Mouse (Mus musculus) adrenal gland, adult 2 months (tissue): ENCODE data around the gene Asb4. TPM values are rescaled to one million over a fixed set of nuclear protein-coding genes. Genes with fewer than 3 reads are reported as not detected.

ENCODE experiments used
- DNase-seq: peaks from one replicate; pipeline ENCODE4 v3.0.0; 2021
- polyA plus RNA-seq: library from polyadenylated mRNA; depleted of rRNA; stranded (reverse); fragments of >200 nt; gene quantifications from 2 replicates; pipeline ENCODE4 v1.2.3, GENCODE M21; 2012; rRNA removed
- total RNA-seq, 2 experiments: library from RNA; stranded (reverse); gene quantifications; 2 replicates each; pipeline ENCODE4 v1.2.3; 2021

Gene Asb4
- total and polyA plus RNA-seq, 3 experiments, result 1.6 to 2.4 (median 1.8) TPM

DNA sequence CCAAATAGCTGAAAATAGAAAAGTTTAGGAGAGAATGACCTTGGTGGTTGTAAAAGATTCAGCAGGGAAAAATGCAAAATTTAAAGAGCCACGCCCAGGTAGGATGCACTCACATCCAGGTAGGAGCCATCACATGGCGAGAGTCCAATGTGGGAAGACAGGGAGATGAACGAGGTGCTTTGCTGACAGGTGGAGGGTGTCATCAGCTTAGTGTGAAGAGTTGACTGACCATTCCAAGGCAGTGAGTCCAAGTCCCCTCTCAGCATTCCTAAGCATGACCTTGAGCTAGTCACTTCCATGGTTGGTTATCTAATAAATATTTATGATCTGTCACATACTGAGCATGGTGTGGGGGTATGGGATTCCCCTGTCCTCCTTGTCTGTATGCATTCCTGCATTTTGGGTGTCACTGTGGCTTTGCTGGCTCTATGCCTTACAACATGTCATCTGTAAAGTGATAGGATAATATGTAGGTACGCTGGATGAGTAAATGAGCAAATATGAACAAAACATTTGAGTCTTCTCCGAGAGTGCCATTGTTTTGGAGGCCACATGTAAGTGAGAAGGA is 61.2 kb downstream of the Asb4 start:
- DNase-seq, result no peak

DNA sequence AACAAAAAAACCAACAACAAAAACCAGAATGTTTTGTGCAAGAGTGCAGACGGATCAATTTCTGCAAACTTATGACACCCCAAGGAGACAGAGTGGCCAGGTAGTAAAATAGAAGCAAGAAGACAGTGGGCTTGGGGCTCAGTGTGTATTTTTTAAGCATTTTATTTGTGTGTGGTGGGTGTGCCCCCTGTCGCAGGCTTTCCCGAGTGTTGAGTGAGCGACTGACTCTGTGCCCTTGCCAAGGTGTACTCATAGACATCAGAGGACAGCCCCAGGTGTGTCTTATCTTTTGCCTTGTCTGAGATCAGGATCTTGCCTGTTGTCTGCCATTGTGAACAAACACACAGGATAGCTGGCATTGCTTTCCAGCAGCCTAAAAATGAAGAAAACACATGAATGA is 63.8 kb downstream of the Asb4 start:
- no peak for DNase-seq

DNA sequence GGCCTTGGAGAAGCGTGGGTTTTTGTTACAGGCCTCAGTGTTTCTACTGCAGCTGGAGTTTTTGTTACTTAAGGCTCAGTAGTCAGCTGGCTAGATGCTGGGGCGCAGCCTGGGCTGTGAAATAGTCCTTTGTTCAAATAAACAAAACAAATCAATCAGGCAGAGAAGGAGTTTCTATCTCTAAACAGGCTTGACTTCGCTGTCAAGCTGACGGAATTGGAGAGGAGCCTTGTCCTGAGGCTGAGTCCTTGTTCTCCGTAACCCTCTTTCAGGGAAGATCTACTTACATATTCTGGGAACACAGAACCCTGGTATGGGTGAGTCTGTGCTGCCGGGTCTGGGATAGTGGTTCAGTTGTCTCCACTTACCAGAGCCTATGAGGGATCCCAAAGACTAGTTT is 64.4 kb downstream of the Asb4 start:
- no peak for DNase-seq

DNA sequence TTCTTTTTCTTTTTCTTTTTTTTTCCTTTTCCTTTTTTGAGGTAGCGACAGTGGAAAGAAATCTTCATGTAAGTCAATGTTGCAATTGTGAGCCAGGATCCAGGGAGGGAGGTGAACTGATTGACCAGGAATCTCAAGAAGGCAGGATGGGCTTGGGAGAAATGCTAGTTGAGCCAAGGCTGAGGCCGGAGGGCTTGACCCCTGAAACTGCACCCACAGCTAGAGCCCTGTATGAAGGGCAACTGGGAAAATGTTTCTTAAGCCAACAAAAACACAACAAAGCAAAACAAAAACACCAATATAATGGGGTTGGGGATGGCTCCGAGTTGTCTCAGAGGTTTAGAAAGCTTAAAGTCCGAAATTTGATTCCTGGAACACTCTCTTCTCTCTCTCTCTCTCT is 65.2 kb downstream of the Asb4 start:
- DNase-seq, result no peak

DNA sequence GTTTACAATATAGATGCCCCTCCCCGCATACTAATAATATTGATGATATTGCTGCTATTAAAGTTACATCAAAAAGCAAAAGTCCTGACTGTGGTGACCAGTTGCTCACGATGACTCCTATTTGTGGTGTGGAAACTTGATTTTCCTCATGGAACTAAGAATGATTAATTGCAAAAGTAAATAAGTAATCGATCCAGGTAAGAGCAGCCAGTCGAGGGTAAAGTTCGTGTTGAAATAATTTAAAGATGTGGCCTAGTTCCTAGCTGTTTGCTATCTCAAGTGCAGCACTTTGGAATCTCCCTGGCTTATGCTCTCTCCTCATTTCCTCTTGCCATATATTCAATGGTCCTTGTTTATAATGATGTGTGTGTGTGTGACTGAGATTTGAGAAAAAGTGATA is 66.7 kb downstream of the Asb4 start:
- DNase-seq, result no peak

DNA sequence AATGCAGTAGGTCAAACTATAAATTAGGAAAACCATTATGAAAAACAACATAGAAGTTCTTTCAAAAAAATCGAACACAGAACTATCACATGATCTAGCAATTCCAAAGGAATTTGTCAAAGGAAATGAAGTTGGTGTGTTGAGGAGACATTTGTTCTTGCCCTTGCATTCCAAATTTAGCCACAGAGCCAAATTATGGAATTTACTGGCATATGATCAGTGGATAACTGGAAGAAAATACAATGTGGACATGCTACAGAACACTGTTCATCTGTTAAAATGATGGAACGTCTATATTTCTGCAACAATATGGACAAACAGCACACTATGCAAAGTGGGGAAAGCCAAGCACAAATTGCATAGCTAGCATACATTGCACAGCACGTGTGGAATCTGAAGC is 72.7 kb downstream of the Asb4 start:
- DNase-seq, result no peak

DNA sequence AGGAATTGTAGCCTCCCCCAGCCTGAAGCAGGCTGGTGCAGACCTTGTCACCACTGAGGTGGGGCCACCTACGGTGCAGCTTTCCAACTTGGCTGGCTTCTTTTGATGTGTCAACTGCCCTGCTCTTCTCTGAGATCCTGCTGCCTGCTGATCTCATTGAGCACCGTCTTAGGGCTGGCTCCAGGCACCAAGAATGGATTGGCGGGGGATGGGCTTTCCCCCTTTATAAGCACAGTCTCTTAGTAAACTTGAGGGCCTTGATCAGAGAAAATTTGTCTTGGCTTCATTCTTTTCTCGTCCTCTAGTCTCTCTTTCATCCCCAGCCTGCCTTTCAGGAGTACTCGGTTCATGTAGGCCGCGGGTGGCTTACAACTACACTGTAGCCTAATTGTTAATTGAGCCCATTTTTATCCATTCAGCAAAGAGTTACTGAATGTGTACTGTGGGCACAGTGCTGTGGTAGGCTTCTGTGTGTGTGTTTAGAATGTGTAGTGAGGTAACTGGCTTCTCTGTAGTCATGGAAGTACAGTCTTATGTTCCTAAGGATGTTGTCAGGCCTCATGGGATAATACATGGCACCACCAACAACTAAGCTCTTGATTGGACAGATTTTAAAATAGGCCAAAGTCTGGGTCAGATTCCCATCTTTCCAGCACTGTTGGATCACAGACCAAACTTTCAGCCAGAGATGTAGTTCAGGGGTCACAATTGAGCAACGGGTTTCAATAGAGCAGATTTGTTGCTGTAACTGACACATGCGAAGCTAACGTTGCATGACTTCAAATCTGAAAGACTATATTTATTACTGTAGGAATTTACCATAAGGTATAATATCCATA is 87.5 kb downstream of the Asb4 start:
- peak; percentile 17 for DNase-seq

DNA sequence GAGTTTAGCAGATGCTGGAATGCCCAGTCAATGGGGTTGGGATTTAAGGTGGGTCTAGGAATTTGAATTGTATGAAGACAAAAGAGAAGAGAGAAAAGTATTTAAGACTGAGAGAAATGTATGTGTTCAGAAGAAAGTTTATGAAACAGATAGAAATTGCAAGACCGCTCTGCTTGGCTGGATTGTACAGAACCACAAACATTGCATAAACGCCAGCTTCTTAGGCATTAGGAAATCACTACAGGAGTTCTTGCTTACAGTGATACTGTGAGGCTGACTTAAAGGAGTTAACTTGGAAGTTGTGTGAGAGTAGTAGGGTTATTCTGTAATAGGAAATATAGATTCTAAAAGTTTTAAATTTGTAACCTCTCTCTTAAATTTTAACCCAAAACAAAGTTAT is 89.5 kb downstream of the Asb4 start:
- DNase-seq, result no peak

DNA sequence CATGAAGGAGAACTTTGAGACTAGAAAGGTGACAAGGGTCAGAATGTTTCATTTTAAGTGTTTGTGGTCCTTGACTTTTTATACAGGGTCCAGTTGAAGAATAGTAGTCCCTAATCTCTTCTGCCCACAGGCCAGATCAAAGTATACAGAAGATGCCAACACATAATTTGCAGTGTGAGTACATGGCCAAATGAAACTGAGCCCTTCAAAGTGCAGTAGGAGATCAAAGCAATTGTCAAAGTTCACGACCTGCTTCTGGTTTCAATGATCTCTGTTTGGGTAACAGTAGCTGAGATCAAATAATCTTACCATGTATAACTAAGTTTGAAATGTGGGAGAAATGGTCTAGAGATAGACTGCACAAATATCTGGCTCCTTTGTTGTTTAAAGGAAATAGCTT is 90.8 kb downstream of the Asb4 start:
- DNase-seq, result no peak

DNA sequence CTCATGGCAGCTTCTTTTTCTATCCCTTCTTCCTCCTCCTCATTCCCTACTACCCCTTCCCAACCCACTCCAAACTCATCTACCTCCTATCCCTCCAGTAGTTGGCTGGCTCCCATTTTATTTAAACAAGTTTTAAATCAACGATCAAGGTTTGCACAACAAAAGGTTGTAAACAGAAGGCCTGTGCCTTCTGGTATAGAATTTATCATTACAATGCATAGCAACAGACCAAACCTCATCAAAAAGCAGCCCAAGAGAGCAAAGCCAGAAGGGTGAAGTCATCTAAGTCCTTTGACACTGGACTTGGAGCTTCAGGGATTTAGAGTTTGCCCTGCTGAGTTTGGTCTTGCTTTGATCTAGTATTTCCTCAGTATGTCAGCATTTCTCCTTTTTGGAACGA is 97.9 kb downstream of the Asb4 start:
- DNase-seq, result no peak

DNA sequence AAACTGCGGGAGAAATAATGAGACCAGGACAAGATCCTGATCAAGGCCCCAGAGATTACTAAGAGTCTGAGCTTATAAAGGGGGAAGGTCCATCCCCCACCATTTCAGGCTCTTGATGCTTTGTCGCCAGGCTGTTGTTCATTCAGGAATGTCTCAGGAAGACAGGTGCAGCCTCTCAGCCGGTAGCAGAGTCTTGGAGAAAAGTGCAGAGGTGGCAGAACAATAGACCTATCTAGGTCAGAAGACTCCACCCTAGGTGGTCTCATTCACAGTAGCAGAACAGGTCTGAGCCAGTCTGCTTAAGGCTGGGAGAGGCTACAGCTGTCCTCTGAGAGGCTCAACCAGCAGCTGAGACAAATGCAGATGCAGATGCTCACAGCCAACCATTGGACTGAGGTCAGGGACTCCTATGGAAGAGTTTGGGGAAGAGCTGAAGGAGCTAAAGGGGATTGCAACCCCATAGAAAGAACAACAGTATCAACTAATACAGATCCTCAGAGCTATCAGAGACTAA is 99.1 kb downstream of the Asb4 start:
- DNase-seq, result no peak

Other genes with a start within 250 kb of the Asb4 start
- 10 to 100 TPM; 12.6 to 19.6 TPM for gene Pon1, start 189.4 kb upstream of the Asb4 start, total RNA-seq
- gene Pon1, start 189.4 kb upstream of the Asb4 start, polyA plus RNA-seq, result 0.35 and 1.6 TPM in 2 replicates
- gene Pon3, start 127.1 kb upstream of the Asb4 start, total RNA-seq, result 100 to 1,000 TPM in 1 of 2 experiments, 10 to 100 TPM in 1; 79.0 to 204 TPM
- gene Pon3, start 127.1 kb upstream of the Asb4 start, polyA plus RNA-seq, result 18.1 and 26.5 TPM in 2 replicates
- gene Pon2, start 84.9 kb upstream of the Asb4 start, total RNA-seq, result 10 to 100 TPM; 32.4 to 43.7 TPM
- gene Pon2, start 84.9 kb upstream of the Asb4 start, polyA plus RNA-seq, result 15.4 and 25.4 TPM in 2 replicates
- 100 to 1,000 TPM; 281 to 437 TPM for gene Pdk4, start 112.9 kb downstream of the Asb4 start, total RNA-seq
- 147 and 215 TPM in 2 replicates for gene Pdk4, start 112.9 kb downstream of the Asb4 start, polyA plus RNA-seq